Comparison of ENCODE assay signal across 8 mouse cellular contexts in the genomic region with DNA sequence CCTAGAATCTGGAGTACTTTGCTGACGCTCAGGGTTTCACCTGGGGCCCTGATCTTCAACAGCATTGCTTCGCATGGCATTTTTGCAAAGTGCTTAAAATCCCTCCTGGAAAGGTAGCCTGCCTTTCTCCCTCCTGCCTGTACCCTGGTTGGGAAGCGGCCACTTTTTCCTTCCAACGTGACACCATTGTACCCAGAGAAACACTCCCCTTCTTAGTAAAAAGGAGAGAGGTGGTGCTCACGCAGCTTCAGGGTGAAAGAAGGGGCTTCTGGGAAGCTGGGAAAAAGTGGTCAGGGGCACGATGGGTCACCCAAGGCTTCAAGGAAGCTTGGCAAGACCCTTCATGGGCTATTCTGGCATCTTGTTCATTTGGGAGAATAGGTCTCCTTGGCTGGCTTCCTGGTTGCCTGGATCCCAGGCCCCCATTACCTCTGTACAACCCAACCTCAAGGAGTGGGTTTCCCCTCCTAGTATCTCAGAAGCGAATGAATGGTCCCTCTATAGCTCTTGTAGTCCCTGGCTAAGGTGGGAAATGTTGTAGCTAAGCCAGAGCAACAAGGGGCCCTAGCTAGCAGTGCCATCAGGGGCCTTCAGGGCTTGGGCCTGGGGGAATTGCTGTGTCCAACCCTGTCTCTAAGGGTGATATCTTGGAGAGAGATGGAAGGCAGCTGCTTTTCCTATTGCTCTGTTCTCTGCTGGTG. TPM values are rescaled to one million over a fixed set of nuclear protein-coding genes. Genes with fewer than 3 reads are reported as not detected.
DNase-seq lines count a peak whose midpoint lies in the region; ATAC-seq and TF ChIP-seq lines count a peak whose summit lies in the region.

No protein-coding gene starts in this region.

- WGBS in heart, embryonic 11.5 days (ENCODE audit: insufficient replicate concordance), result 30% methylated on average over 7 of the region's 7 CpGs
- WGBS in hindbrain, embryonic 10.5 days, result 15% methylated on average over 7 of the region's 7 CpGs
- WGBS in liver, embryonic 15.5 days (ENCODE audit: insufficient replicate concordance), result 38% methylated on average over 7 of the region's 7 CpGs

- peak overlapping the region; percentile 98 for H3K4me2 ChIP-seq in heart, embryonic 11.5 days
- H3K4me2 ChIP-seq in liver, embryonic 15.5 days, result peak overlapping the region; percentile 84

- H3K27ac ChIP-seq in heart, embryonic 11.5 days (ENCODE audit: low read depth, low read length), result no peak overlapping the region
- no peak overlapping the region for H3K27ac ChIP-seq in ES-E14 (ENCODE audit: insufficient read depth, low read depth, low read length, poor library complexity, severe bottlenecking)
- peak overlapping the region; percentile 86 for H3K27ac ChIP-seq in hindbrain, embryonic 10.5 days
- no peak overlapping the region for H3K27ac ChIP-seq in liver, embryonic 15.5 days (replicated peaks)

- in situ Hi-C loops in ES-E14 (cut with MboI; ENCODE audit: low sequenced_read_pairs in 2 of 2, unreplicated experiment in 2 of 2), result no loop called here

- DNase-seq in heart, adult 8-10 months (ENCODE audit: low spot score), result no peak
- DNase-seq in ES-E14 (ENCODE audit: low read depth, low spot score), result no peak
- no peak for DNase-seq in hindbrain, embryonic 10.5 days (ENCODE audit: low spot score)
- DNase-seq in spleen, postnatal 36 days (ENCODE audit: low spot score in 2 of 2), result no peak
- DNase-seq in spleen, postnatal 4 days (ENCODE audit: low spot score in 2 of 2), result no peak
- DNase-seq in gastrocnemius, postnatal 4 days (ENCODE audit: low spot score in 2 of 2), result no peak

- peaks cover 2% of the 10 kb centered on the region; the same call in 1 of the 2 replicates for H3K9me3 ChIP-seq in heart, embryonic 11.5 days (replicated peaks; ENCODE audit: control insufficient read depth, low read length)
- H3K9me3 ChIP-seq in ES-E14 (ENCODE audit: control insufficient read depth, insufficient read depth, low read depth, low read length), result no peaks in the 10 kb centered on the region
- H3K9me3 ChIP-seq in hindbrain, embryonic 10.5 days, result peaks cover 11% of the 10 kb centered on the region; the same call in 1 of the 2 replicates
- H3K9me3 ChIP-seq in liver, embryonic 15.5 days (replicated peaks), result peaks cover 5% of the 10 kb centered on the region; the same call in 1 of the 2 replicates

- ATAC-seq in heart, embryonic 11.5 days (replicated peaks; ENCODE audit: insufficient number of reproducible peaks, low FRiP score, low TSS enrichment), result no peak
- no peak for ATAC-seq in liver, embryonic 15.5 days (ENCODE audit: insufficient read depth)

- H3K4me3 ChIP-seq in heart, embryonic 11.5 days (ENCODE audit: low read depth, low read length), result peak overlapping the region; percentile 67
- peak overlapping the region; percentile 86 to 99 for H3K4me3 ChIP-seq in ES-E14 (ENCODE audit: insufficient read depth in 1 of 2, low read depth in 1 of 2, low read length in 2 of 2, poor library complexity in 1 of 2, severe bottlenecking in 1 of 2)
- H3K4me3 ChIP-seq in hindbrain, embryonic 10.5 days, result peak overlapping the region; percentile 80
- H3K4me3 ChIP-seq in liver, embryonic 15.5 days (replicated peaks), result peak overlapping the region; percentile 59

- H3K4me1 ChIP-seq in heart, embryonic 11.5 days (ENCODE audit: control insufficient read depth, insufficient read depth, low read length), result peaks cover 27% of the 10 kb centered on the region
- peaks cover 0 to 9% of the 10 kb centered on the region in 2 experiments; a peak in 1 of 4 replicates for H3K4me1 ChIP-seq in ES-E14 (ENCODE audit: control insufficient read depth in 2 of 2, insufficient read depth in 2 of 2, low read length in 2 of 2, poor library complexity in 1 of 2)
- peaks cover 27% of the 10 kb centered on the region for H3K4me1 ChIP-seq in hindbrain, embryonic 10.5 days (replicated peaks)
- peaks cover 6% of the 10 kb centered on the region for H3K4me1 ChIP-seq in liver, embryonic 15.5 days (replicated peaks)

- H3K9ac ChIP-seq in heart, embryonic 11.5 days (ENCODE audit: low read depth, low read length), result no peak overlapping the region
- peak overlapping the region; percentile 61 for H3K9ac ChIP-seq in ES-E14 (ENCODE audit: insufficient read depth, low read depth, low read length, poor library complexity, severe bottlenecking)
- no peak overlapping the region for H3K9ac ChIP-seq in liver, embryonic 15.5 days

- peaks cover 48% of the 10 kb centered on the region for H3K27me3 ChIP-seq in heart, embryonic 11.5 days (ENCODE audit: control insufficient read depth, insufficient read depth, low read length)
- H3K27me3 ChIP-seq in hindbrain, embryonic 10.5 days (ENCODE audit: insufficient read depth, poor library complexity, severe bottlenecking), result peaks cover 51% of the 10 kb centered on the region
- peaks cover 80% of the 10 kb centered on the region for H3K27me3 ChIP-seq in liver, embryonic 15.5 days

- no peaks in the 10 kb centered on the region for H3K36me3 ChIP-seq in heart, embryonic 11.5 days (ENCODE audit: control insufficient read depth, insufficient read depth, low read length)
- no peaks in the 10 kb centered on the region for H3K36me3 ChIP-seq in ES-E14 (ENCODE audit: control insufficient read depth, insufficient read depth, low read length, poor library complexity, severe bottlenecking)
- H3K36me3 ChIP-seq in hindbrain, embryonic 10.5 days, result no peaks in the 10 kb centered on the region
- H3K36me3 ChIP-seq in liver, embryonic 15.5 days (replicated peaks), result no peaks in the 10 kb centered on the region

TF ChIP-seq in ES-E14, 5 proteins besides CTCF, POLR2A, EP300 and RAD21:
- TF ChIP-seq ZNF384 (IDR thresholded peaks at IDR 0.05; ENCODE audit: low read depth, low read length), result no peak
- TF ChIP-seq MAFK (IDR thresholded peaks at IDR 0.05; ENCODE audit: insufficient read depth, low read depth, low read length), result no peak
- no peak for TF ChIP-seq CHD2 (IDR thresholded peaks at IDR 0.05; ENCODE audit: low read depth, low read length)
- no peak for TF ChIP-seq ZC3H11A (IDR thresholded peaks at IDR 0.05; ENCODE audit: borderline replicate concordance, low read depth, low read length)
- no peak for TF ChIP-seq HCFC1 (IDR thresholded peaks at IDR 0.05; ENCODE audit: borderline replicate concordance, insufficient read depth, low read length)
TF ChIP-seq in ES-E14: peak in this region for 0.

RNA-seq across cellular contexts. Expression of a gene that starts 0.9 kb away (rescaled TPM):
- polyA plus RNA-seq in heart, embryonic 11.5 days (2014; fragmentation: Nextera tagmentation; extraction: Ambion mirVana), result 1.2 and 1.6 TPM in 2 replicates
- total RNA-seq in heart, adult 8-10 months (2022), result under 1 TPM in 3 of 4 experiments, not detected in 1; 0.06 to 0.14 (median 0.08) TPM
- total RNA-seq in ES-E14 (2012; rRNA removed), result 4.5 and 6.7 TPM in 2 replicates
- 3.9 and 5.2 TPM in 2 replicates for polyA plus RNA-seq in hindbrain, embryonic 10.5 days (2016; fragmentation: Nextera tagmentation; extraction: Ambion mirVana)
- polyA plus RNA-seq in liver, embryonic 15.5 days (2015; fragmentation: Nextera tagmentation; extraction: Ambion mirVana), result 0.20 and 0.24 TPM in 2 replicates
- under 1 TPM; 0.47 to 0.52 TPM for total RNA-seq in gastrocnemius, postnatal 4 days (2021)

RNA-seq across cellular contexts. Expression of a gene that starts 24.1 kb away (rescaled TPM):
- 105 and 117 TPM in 2 replicates for polyA plus RNA-seq in heart, embryonic 11.5 days (2014; fragmentation: Nextera tagmentation; extraction: Ambion mirVana)
- total RNA-seq in heart, adult 8-10 months (2022), result 10 to 100 TPM; 52.4 to 55.1 (median 54.4) TPM
- total RNA-seq in ES-E14 (2012; rRNA removed), result 47.1 and 62.0 TPM in 2 replicates
- polyA plus RNA-seq in hindbrain, embryonic 10.5 days (2016; fragmentation: Nextera tagmentation; extraction: Ambion mirVana), result 124 and 135 TPM in 2 replicates
- polyA plus RNA-seq in liver, embryonic 15.5 days (2015; fragmentation: Nextera tagmentation; extraction: Ambion mirVana), result 50.0 and 50.4 TPM in 2 replicates
- 10 to 100 TPM; 51.1 to 55.6 TPM for total RNA-seq in gastrocnemius, postnatal 4 days (2021)
